Mouse (Mus musculus) cerebellum, adult 9-10 months (tissue): Measurements from ENCODE around the gene Lgals9.

ENCODE experiments used
- DNase-seq: peaks from one replicate; pipeline ENCODE4 v3.0.0; 2022

The Lgals9 gene

DNA sequence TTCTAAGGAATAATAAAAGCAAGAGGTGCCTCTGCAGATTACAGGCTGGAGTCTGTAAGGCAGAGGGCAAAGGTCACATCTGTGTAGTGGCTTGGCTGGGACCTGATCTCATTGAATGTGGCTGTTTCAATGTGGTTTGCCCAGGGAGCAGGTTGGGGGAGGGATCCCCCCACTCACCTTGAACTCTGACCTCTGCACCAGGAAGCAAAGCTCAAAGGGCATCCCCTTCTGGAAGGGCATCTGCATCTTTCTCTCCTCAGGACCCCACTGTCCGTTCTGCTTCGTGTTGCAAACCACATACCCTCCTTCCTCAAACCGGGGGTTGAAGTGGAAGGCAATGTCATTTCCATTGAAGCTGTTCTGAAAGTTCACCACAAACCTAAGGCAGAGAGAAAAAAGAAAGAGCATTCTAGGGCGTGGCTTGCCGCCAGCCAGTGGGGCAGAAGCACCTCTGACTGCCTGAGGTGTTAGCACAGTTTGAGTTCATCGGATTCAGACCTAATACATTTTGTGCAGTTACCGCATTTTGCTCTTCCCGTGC lies 11.9 kb downstream of the Lgals9 start:
- DNase-seq, result no peak

GRCm38 (mm10) chr11:78972328-78972727 lies 12.4 kb downstream of the Lgals9 start:
- no peak for DNase-seq

DNA sequence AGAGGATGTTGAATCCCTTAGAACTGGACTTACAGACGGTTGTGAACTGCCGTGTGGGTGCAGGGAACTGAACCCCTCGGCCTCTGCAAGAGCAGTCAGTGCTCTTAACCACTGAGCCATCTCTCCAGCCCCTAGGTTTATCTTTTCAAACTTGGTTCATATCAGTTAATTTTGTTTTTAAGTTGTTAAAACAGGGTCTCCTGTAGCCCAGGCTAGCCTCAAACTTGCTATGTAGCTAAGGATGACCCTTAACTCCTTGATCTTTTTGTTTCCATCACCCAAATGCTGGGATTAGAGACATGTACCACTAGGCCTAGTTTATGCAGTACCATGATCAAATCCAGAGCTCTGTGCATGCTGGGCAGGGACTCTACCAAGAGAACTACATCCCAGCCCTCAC lies 13.0 kb downstream of the Lgals9 start:
- no peak for DNase-seq

DNA sequence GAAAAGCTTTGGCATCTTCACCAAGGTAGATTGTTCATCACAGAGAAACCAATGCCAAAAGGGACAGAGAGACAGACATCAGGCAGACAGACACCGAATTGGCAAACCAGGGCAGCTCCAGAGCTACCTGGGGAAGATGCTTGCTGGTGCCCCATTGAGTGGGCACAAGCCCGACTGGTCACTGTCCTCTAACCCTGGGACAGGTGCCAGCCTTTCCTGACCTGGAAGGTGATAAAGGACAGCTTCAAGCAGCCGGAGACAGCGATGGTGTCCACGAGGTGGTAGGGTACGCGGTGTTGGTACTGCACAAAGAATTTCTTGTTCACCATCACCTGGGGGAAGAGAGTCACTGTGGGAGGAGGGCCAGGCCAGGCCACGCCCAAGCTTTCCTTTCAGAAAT lies 13.7 kb downstream of the Lgals9 start:
- no peak for DNase-seq

GRCm38 (mm10) chr11:78968121-78968520 lies 16.6 kb downstream of the Lgals9 start:
- DNase-seq, result no peak

DNA sequence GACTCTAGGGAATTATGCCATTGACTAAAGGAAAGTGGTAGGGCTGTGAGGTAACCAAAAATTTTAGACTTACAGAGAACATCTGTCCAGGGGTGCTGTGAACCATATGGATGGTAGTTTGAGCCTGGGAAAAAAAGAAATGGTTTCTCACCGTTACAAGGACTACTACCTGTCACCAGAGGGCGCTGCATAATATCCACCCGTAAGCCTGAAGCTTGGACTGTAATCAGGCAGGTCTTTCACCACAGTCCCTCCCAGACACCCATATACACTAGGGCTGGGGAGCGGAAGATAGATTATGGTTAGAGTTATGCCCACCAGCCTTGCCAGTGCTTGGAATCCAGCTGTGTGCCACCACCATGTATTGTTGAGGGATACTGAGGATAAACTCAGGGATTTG lies 17.4 kb downstream of the Lgals9 start:
- peak; percentile 24 for DNase-seq

DNA sequence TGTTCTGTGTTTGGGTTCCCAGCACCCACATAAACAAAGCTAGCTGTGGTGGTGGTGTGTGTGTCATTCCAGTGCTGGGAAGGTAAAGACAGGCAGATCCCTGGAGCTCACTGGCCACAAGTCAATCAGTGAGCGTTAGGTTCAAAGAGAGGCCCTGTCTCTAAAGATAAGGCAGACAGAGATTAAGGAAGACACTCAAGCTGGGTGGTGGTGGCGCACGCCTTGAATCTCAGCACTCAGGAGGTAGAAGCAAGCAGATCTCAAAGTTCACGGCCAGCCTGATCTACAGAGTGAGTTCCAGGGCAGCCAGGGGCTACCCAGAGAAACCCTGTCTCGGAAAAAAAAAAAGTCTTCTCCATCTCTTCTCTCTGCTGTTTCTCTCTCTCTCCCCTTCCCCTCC lies 23.5 kb downstream of the Lgals9 start:
- no peak for DNase-seq

GRCm38 (mm10) chr11:78959841-78960520 lies 24.8 kb downstream of the Lgals9 start:
- DNase-seq, result no peak

- no peak for DNase-seq
Observed at GRCm38 (mm10) chr11:78959367-78959766, 25.4 kb downstream of the Lgals9 start.

GRCm38 (mm10) chr11:78956260-78956659 lies 28.5 kb downstream of the Lgals9 start:
- DNase-seq, result peak; percentile 80

GRCm38 (mm10) chr11:78952467-78952866 lies 32.3 kb downstream of the Lgals9 start:
- no peak for DNase-seq

- DNase-seq, result no peak
Observed at GRCm38 (mm10) chr11:78950365-78950764, 34.4 kb downstream of the Lgals9 start.

DNA sequence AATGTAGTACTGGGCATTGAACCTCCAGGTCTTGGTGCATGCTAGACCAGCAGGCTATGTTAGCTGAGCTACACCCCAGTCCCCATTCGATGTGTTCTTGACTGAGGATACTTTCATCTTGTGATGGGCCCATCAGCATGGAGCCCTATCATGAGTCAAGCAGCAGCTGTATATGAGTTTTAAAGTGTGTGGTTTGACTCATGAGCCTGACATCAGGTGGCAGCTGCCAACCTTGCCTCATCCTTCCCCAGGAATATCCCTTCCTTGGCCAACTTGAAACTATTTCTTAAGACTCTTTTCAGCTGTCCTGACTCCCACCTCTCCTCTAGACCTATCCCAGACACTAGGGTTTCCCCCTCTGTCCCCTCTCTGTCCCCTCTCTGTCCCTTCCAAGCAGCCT lies 41.7 kb downstream of the Lgals9 start:
- no peak for DNase-seq

DNA sequence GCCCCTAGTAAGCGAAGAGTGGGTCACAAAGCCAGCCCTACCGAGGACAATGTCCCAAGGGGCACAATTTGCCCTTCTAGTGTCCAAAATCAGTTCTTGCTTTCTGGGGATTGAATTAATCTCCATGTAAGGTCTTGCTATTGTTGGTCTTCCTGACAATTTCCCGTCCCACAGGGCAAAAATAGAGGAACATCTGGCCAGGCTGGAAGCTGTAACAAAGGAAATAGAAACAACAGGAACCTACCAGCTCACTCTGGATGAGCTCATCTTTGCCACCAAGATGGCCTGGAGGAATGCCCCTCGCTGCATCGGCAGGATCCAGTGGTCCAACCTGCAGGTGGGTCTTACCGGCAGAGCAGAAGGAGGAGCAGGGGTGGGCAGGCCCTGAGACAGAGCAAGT lies 49.6 kb downstream of the Lgals9 start:
- DNase-seq, result no peak

DNA sequence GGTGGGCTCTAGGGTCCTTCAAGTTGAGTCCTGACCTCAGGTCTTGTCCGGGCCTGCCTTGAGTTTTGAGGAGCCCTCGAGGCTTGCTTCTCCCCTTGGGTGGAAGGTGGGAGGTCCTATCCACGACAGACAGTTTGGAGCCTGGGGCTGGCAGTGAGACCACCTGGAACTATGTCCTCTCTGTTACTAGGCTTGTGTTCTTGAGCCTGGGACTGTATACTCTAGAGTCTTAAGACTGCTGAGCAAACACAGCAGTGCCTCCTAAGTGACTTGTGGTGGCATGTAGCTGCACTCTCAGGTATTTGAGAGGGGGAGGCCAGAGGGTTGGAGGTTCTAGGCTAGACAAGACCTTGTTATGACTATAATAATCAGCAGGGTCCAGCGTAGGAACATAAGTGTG lies 50.0 kb downstream of the Lgals9 start:
- no peak for DNase-seq

GRCm38 (mm10) chr11:78934307-78934706 lies 50.4 kb downstream of the Lgals9 start:
- no peak for DNase-seq

- DNase-seq, result peak; percentile 65
Observed at GRCm38 (mm10) chr11:78929345-78929744, 55.4 kb downstream of the Lgals9 start.

GRCm38 (mm10) chr11:78924916-78925315 lies 59.8 kb downstream of the Lgals9 start:
- DNase-seq, result no peak

DNA sequence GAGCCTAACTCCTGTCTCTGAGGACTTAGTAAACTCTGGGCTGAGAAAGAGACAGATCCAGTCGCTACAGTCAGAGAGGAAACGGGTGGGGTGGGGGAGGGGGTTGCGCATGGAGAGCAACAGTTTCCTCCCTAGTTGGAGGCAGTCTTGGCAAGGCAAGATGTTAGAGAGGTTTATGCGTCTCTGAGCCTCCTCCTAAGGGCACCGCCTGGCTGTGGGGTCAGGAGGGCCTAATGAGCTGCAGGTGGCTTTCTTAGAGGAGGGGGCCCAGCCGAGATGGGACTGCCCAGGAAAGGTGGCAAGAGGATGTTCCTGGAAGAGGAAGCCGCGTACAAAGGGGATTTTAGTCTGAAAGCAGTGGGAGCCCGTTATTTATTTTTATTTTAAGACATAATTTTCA lies 60.6 kb downstream of the Lgals9 start:
- no peak for DNase-seq

DNA sequence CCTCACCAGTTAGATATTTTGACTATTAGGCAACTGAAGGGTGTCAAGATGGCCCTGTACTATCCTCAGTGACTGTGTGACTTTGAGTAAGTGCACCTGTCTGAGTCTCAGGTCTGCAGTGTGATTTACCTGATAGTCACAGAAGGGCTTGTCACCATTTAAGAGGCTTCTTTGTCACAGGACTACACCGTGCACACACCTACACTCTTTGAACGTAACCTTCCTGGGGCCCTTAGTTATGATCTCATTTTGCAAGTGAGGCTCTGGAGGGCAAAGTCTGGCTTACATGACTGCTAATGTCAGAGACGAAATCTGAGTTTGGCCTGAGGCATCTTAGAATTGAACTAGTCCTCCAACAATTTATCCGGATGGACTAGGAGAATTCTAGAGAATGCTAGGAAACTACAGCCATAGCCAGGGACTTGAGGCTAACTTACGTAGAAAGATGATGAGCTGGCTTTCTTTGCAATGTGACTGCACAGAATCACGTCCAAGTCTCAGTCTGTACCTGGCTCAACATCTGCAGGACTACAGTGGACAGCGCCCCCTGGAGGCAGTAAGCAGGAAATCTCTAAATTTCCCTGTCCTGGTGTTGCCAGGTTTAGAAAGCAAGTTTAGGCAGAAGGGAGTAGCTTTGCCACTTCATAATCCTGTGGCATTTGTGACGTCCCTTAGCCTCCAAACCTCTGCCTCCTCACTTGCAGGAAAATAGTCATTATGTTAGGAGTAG lies 61.9 kb downstream of the Lgals9 start:
- peak; percentile 15 for DNase-seq

DNA sequence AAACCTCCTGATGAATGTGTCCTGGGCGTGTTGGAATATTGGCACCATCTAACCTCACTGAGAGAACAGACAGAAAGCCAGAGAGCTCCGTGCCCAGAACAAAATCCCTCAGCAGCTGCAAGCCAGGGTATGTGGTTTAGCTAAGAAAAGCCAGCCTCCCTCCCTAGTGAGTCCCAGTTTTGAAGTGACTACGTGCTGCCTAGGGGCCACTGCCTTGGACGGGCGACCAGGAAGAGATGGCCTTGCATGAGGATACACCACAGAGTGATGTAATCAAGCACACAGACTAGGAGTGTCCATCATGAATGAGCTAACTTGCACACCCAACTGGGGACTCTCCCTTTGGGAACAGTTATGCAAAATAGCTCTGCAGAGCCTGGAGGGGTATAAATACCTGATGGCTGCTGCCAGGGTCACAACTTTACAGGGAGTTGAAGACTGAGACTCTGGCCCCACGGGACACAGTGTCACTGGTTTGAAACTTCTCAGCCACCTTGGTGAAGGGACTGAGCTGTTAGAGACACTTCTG lies 64.3 kb downstream of the Lgals9 start, which contains the start of gene Nos2:
Gene Nos2 (plus strand): TSS at position 377 of the 529 bp plus-strand sequence.
- DNase-seq, result no peak

DNA sequence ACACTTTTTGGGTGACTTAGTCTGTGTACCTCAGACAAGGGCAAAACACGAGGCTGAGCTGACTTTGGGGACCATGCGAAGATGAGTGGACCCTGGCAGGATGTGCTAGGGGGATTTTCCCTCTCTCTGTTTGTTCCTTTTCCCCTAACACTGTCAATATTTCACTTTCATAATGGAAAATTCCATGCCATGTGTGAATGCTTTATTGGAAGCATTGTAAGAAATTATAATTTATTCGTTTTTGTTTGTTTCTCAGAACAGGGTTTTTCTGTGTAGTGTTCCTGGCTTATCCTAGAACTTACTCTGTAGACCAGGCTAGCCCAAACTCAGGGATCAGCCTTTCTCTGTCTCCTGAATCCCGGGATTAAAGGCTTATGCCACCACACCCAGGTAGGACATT lies 65.0 kb downstream of the Lgals9 start:
- no peak for DNase-seq

- no peak for DNase-seq
Observed at GRCm38 (mm10) chr11:78916410-78916809, 68.3 kb downstream of the Lgals9 start.

- DNase-seq, result no peak
Observed at GRCm38 (mm10) chr11:78915473-78915872, 69.3 kb downstream of the Lgals9 start.
